Mouse (Mus musculus): Measurements from ENCODE around the gene Kbtbd3. TPM values are rescaled to one million over a fixed set of nuclear protein-coding genes. Genes with fewer than 3 reads are reported as not detected.
A peak's percentile ranks its signal among the peaks of the same experiment; 100 is the strongest.

Kbtbd3 gene
- polyA plus RNA-seq (2015; fragmentation: Nextera tagmentation; extraction: Ambion mirVana): 1.9 and 2.3 TPM in 2 replicates

- Histone ChIP-seq H3K36me3 (ENCODE audit: control insufficient read depth, insufficient read depth) (no peaks in the 10 kb centered on the region), H3K27ac (ENCODE audit: low read length) (peak within 1 kb of the TSS; percentile 93), H3K27me3 (ENCODE audit: control insufficient read depth, insufficient read depth, low read depth, low read length) (no peaks in the 10 kb centered on the region), H3K4me2 (ENCODE audit: low read depth, low read length) (peak within 1 kb of the TSS; percentile 94), H3K9ac (ENCODE audit: low read depth, low read length) (peak within 1 kb of the TSS; percentile 80), H3K4me1 (ENCODE audit: control insufficient read depth, low read depth, low read length) (peaks cover 16% of the 10 kb centered on the region), H3K9me3 (replicated peaks; ENCODE audit: control insufficient read depth, low read length) (no peaks in the 10 kb centered on the region), H3K4me3 (ENCODE audit: low read depth, low read length) (peak within 1 kb of the TSS; percentile 88)
- under 1% methylated on average over 53 of the region's 53 CpGs for WGBS (ENCODE audit: insufficient replicate concordance)
- peak; percentile 93 for ATAC-seq (ENCODE audit: low read depth)
These were observed at the start of gene Kbtbd3, which contains the start of gene Aasdhppt for GRCm38 (mm10) chr9:4309351-4310085. Gene Kbtbd3, plus strand, starts transcription at chr9:4309833. Gene Aasdhppt, minus strand, starts transcription at chr9:4309471.

GRCm38 (mm10) chr9:4259841-4260745 lies 49.5 kb upstream of the Kbtbd3 start:
- H3K4me1 ChIP-seq (ENCODE audit: control insufficient read depth, low read depth, low read length): no peaks in the 10 kb centered on the region
- H3K27me3 ChIP-seq (ENCODE audit: control insufficient read depth, insufficient read depth, low read depth, low read length): peaks cover 2% of the 10 kb centered on the region; the same call in 1 of the 2 replicates
- 50% methylated on average over 58 of the region's 65 CpGs for WGBS (ENCODE audit: insufficient replicate concordance)
- H3K4me2 ChIP-seq (ENCODE audit: low read depth, low read length): no peak overlapping the region
- H3K9me3 ChIP-seq (replicated peaks; ENCODE audit: control insufficient read depth, low read length): peaks cover 8% of the 10 kb centered on the region
- ATAC-seq (ENCODE audit: low read depth): peak; percentile 27; the same call in 1 of the 2 replicates
- H3K4me3 ChIP-seq (ENCODE audit: low read depth, low read length): peak overlapping the region; percentile 20; the same call in 1 of the 2 replicates
- H3K27ac ChIP-seq (ENCODE audit: low read length): no peak overlapping the region
- H3K36me3 ChIP-seq (ENCODE audit: control insufficient read depth, insufficient read depth): no peaks in the 10 kb centered on the region
- H3K9ac ChIP-seq (ENCODE audit: low read depth, low read length): no peak overlapping the region

GRCm38 (mm10) chr9:4260746-4261090 lies 48.9 kb upstream of the Kbtbd3 start:
- Histone ChIP-seq H3K4me3 (ENCODE audit: low read depth, low read length) (no peak overlapping the region; the same call in 1 of the 2 replicates), H3K36me3 (ENCODE audit: control insufficient read depth, insufficient read depth) (no peaks in the 10 kb centered on the region), H3K27me3 (ENCODE audit: control insufficient read depth, insufficient read depth, low read depth, low read length) (peaks cover 2% of the 10 kb centered on the region; the same call in 1 of the 2 replicates), H3K9ac (ENCODE audit: low read depth, low read length) (no peak overlapping the region), H3K4me2 (ENCODE audit: low read depth, low read length) (no peak overlapping the region), H3K9me3 (replicated peaks; ENCODE audit: control insufficient read depth, low read length) (peaks cover 8% of the 10 kb centered on the region), H3K27ac (ENCODE audit: low read length) (no peak overlapping the region), H3K4me1 (ENCODE audit: control insufficient read depth, low read depth, low read length) (no peaks in the 10 kb centered on the region)
- no peak for ATAC-seq (ENCODE audit: low read depth)
- 61% methylated on average over 12 of the region's 12 CpGs for WGBS (ENCODE audit: insufficient replicate concordance)

GRCm38 (mm10) chr9:4266881-4267280 lies 42.8 kb upstream of the Kbtbd3 start:
- no peaks in the 10 kb centered on the region for H3K4me1 ChIP-seq (ENCODE audit: control insufficient read depth, low read depth, low read length)
- no peak overlapping the region for H3K27ac ChIP-seq (ENCODE audit: low read length)
- no peak overlapping the region for H3K4me3 ChIP-seq (ENCODE audit: low read depth, low read length)
- no peak overlapping the region for H3K4me2 ChIP-seq (ENCODE audit: low read depth, low read length)
- no peaks in the 10 kb centered on the region for H3K27me3 ChIP-seq (ENCODE audit: control insufficient read depth, insufficient read depth, low read depth, low read length)
- H3K9me3 ChIP-seq (replicated peaks; ENCODE audit: control insufficient read depth, low read length): no peaks in the 10 kb centered on the region
- no peak overlapping the region for H3K9ac ChIP-seq (ENCODE audit: low read depth, low read length)
- WGBS (ENCODE audit: insufficient replicate concordance): 69% methylated on average over 3 of the region's 3 CpGs
- ATAC-seq (ENCODE audit: low read depth): no peak
- no peaks in the 10 kb centered on the region for H3K36me3 ChIP-seq (ENCODE audit: control insufficient read depth, insufficient read depth)

GRCm38 (mm10) chr9:4283850-4284249 lies 25.8 kb upstream of the Kbtbd3 start:
- no peak overlapping the region for H3K4me3 ChIP-seq (ENCODE audit: low read depth, low read length)
- H3K27ac ChIP-seq (ENCODE audit: low read length): no peak overlapping the region
- H3K36me3 ChIP-seq (ENCODE audit: control insufficient read depth, insufficient read depth): no peaks in the 10 kb centered on the region
- ATAC-seq (ENCODE audit: low read depth): no peak
- no peaks in the 10 kb centered on the region for H3K9me3 ChIP-seq (replicated peaks; ENCODE audit: control insufficient read depth, low read length)
- no peaks in the 10 kb centered on the region for H3K27me3 ChIP-seq (ENCODE audit: control insufficient read depth, insufficient read depth, low read depth, low read length)
- H3K9ac ChIP-seq (ENCODE audit: low read depth, low read length): no peak overlapping the region
- H3K4me2 ChIP-seq (ENCODE audit: low read depth, low read length): no peak overlapping the region
- H3K4me1 ChIP-seq (ENCODE audit: control insufficient read depth, low read depth, low read length): no peaks in the 10 kb centered on the region
- 38% methylated on average over 3 of the region's 3 CpGs for WGBS (ENCODE audit: insufficient replicate concordance)

GRCm38 (mm10) chr9:4300466-4300865 lies 9.2 kb upstream of the Kbtbd3 start:
- Histone ChIP-seq H3K27me3 (ENCODE audit: control insufficient read depth, insufficient read depth, low read depth, low read length) (no peaks in the 10 kb centered on the region), H3K4me2 (ENCODE audit: low read depth, low read length) (no peak overlapping the region), H3K4me1 (ENCODE audit: control insufficient read depth, low read depth, low read length) (no peaks in the 10 kb centered on the region), H3K27ac (ENCODE audit: low read length) (no peak overlapping the region), H3K9me3 (replicated peaks; ENCODE audit: control insufficient read depth, low read length) (no peaks in the 10 kb centered on the region), H3K4me3 (ENCODE audit: low read depth, low read length) (no peak overlapping the region), H3K36me3 (ENCODE audit: control insufficient read depth, insufficient read depth) (peaks cover 7% of the 10 kb centered on the region; the same call in 1 of the 2 replicates), H3K9ac (ENCODE audit: low read depth, low read length) (no peak overlapping the region)
- no peak for ATAC-seq (ENCODE audit: low read depth)
- 41% methylated on average over 2 of the region's 2 CpGs for WGBS (ENCODE audit: insufficient replicate concordance)

GRCm38 (mm10) chr9:4304867-4305266 lies 4.8 kb upstream of the Kbtbd3 start:
- Histone ChIP-seq H3K4me2 (ENCODE audit: low read depth, low read length) (no peak overlapping the region), H3K27ac (ENCODE audit: low read length) (no peak overlapping the region), H3K9me3 (replicated peaks; ENCODE audit: control insufficient read depth, low read length) (no peaks in the 10 kb centered on the region), H3K27me3 (ENCODE audit: control insufficient read depth, insufficient read depth, low read depth, low read length) (no peaks in the 10 kb centered on the region), H3K36me3 (ENCODE audit: control insufficient read depth, insufficient read depth) (no peaks in the 10 kb centered on the region), H3K4me1 (ENCODE audit: control insufficient read depth, low read depth, low read length) (peaks cover 5% of the 10 kb centered on the region; the same call in 1 of the 2 replicates), H3K9ac (ENCODE audit: low read depth, low read length) (no peak overlapping the region), H3K4me3 (ENCODE audit: low read depth, low read length) (no peak overlapping the region)
- no peak for ATAC-seq (ENCODE audit: low read depth)
- 39% methylated on average over 1 of the region's 1 CpGs for WGBS (ENCODE audit: insufficient replicate concordance)

- no peaks in the 10 kb centered on the region for H3K9me3 ChIP-seq (replicated peaks; ENCODE audit: control insufficient read depth, low read length)
- no peaks in the 10 kb centered on the region for H3K27me3 ChIP-seq (ENCODE audit: control insufficient read depth, insufficient read depth, low read depth, low read length)
- peak overlapping the region; percentile 88 for H3K4me3 ChIP-seq (ENCODE audit: low read depth, low read length)
- peak; percentile 35 for ATAC-seq (ENCODE audit: low read depth)
- H3K36me3 ChIP-seq (ENCODE audit: control insufficient read depth, insufficient read depth): no peaks in the 10 kb centered on the region
- peak overlapping the region; percentile 80 for H3K9ac ChIP-seq (ENCODE audit: low read depth, low read length)
- H3K4me1 ChIP-seq (ENCODE audit: control insufficient read depth, low read depth, low read length): peaks cover 16% of the 10 kb centered on the region
- H3K27ac ChIP-seq (ENCODE audit: low read length): peak overlapping the region; percentile 93
- peak overlapping the region; percentile 94 for H3K4me2 ChIP-seq (ENCODE audit: low read depth, low read length)
- under 1% methylated on average over 36 of the region's 36 CpGs for WGBS (ENCODE audit: insufficient replicate concordance)
These were observed 844 bp upstream of the Kbtbd3 start for GRCm38 (mm10) chr9:4308628-4309350.
